Mouse (Mus musculus) kidney, adult 2 months (tissue): ENCODE measurements around the gene Chac2. TPM values are rescaled to one million over a fixed set of nuclear protein-coding genes. Genes with fewer than 3 reads are reported as not detected.

Experiments
- DNase-seq: peaks from one replicate; pipeline ENCODE4 v3.0.0; 2021
- H3K27ac ChIP-seq: fragments of 200-500 bp; 2 replicates; pipeline ENCODE4 v1.5.1; 2012; ENCODE audit warnings: low read depth, low read length, control low read depth, inconsistent platforms; ENCODE audit not compliant: insufficient read depth
- H3K27me3 ChIP-seq: fragments of 200-500 bp; replicated peaks from 2 replicates; pipeline ENCODE4 v1.6.1; 2012; ENCODE audit warnings: mild to moderate bottlenecking, moderate library complexity, low read length, inconsistent platforms; ENCODE audit not compliant: control insufficient read depth, insufficient read depth
- H3K36me3 ChIP-seq: fragments of 200-500 bp; 2 replicates; pipeline ENCODE4 v1.6.1; 2012; ENCODE audit warnings: mild to moderate bottlenecking, moderate library complexity, low read length, inconsistent platforms; ENCODE audit not compliant: control insufficient read depth, insufficient read depth
- H3K4me1 ChIP-seq: fragments of 200-500 bp; 2 replicates; pipeline ENCODE4 v1.6.1; 2011; ENCODE audit warnings: low read length; ENCODE audit not compliant: control insufficient read depth, insufficient read depth
- H3K4me3 ChIP-seq: fragments of 200-500 bp; 2 replicates; pipeline ENCODE4 v1.5.1; 2011; ENCODE audit warnings: mild to moderate bottlenecking, low read depth, low read length, control low read depth; ENCODE audit not compliant: insufficient read depth
- CTCF ChIP-seq: fragments of 200-500 bp; conservative IDR thresholded peaks from 2 replicates; pipeline ENCODE4 v1.5.1; 2011; ENCODE audit warnings: low read depth, mild to moderate bottlenecking, control low read depth, low read length, moderate library complexity, mixed read lengths; ENCODE audit not compliant: insufficient read depth, insufficient read length
- POLR2A ChIP-seq: fragments of 200-500 bp; IDR thresholded peaks from one replicate; pipeline ENCODE4 v1.6.1; 2011; ENCODE audit warnings: low read depth, low read length, control low read depth
- WGBS: fragments of 180-500 bp; shearing (Covaris S2); methylation state at CpG from one replicate; pipeline ENCODE4 v1.1.7; 2018; 5-methylcytosine and 5-hydroxymethylcytosine counted together
- polyA plus RNA-seq: library from polyadenylated mRNA; depleted of rRNA; stranded (reverse); fragments of >200 nt; gene quantifications from 2 replicates; pipeline ENCODE4 v1.2.3, GENCODE M21; 2012; rRNA removed

Gene Chac2
- polyA plus RNA-seq, 1 experiment = 9.1 TPM

GRCm38 (mm10) chr11:30943522-30943921 lies 42.6 kb downstream of the Chac2 start:
- Histone ChIP-seq H3K27ac (no peak overlapping the region), H3K27me3 (no peaks in the 10 kb centered on the region), H3K36me3 (peaks cover 14% of the 10 kb centered on the region), H3K4me1 (no peaks in the 10 kb centered on the region), H3K4me3 (no peak overlapping the region)
- no peak for DNase-seq
- 93% methylated on average over 2 of the region's 2 CpGs for WGBS
- TF ChIP-seq CTCF (no peak), POLR2A (no peak)

GRCm38 (mm10) chr11:30928498-30928897 lies 57.7 kb downstream of the Chac2 start:
- TF ChIP-seq POLR2A (no peak), CTCF (no peak)
- no peaks in the 10 kb centered on the region for H3K4me1 ChIP-seq
- H3K27me3 ChIP-seq = no peaks in the 10 kb centered on the region
- no peak for DNase-seq
- peaks cover 3% of the 10 kb centered on the region; the same call in 1 of the 2 replicates for H3K36me3 ChIP-seq
- 100% methylated on average over 1 of the region's 1 CpGs for WGBS
- no peak overlapping the region for H3K27ac ChIP-seq
- H3K4me3 ChIP-seq = no peak overlapping the region

GRCm38 (mm10) chr11:30928079-30928478 lies 58.1 kb downstream of the Chac2 start:
- Histone ChIP-seq H3K27me3 (no peaks in the 10 kb centered on the region), H3K36me3 (peaks cover 3% of the 10 kb centered on the region; the same call in 1 of the 2 replicates)
- TF ChIP-seq CTCF (no peak), POLR2A (no peak)

More at GRCm38 (mm10) chr11:30928079-30928478, 58.1 kb downstream of the Chac2 start:
- H3K4me1 ChIP-seq = no peaks in the 10 kb centered on the region
- no peak overlapping the region for H3K27ac ChIP-seq
- no peak overlapping the region for H3K4me3 ChIP-seq
- DNase-seq = no peak

Other genes with a start within 250 kb of the Chac2 start
- gene Psme4, start 214.6 kb downstream of the Chac2 start, polyA plus RNA-seq = 15.4 and 19.7 TPM in 2 replicates
- gene Gpr75, start 101.0 kb downstream of the Chac2 start, polyA plus RNA-seq = 0.06 and 0.15 TPM in 2 replicates
- 1.8 and 3.6 TPM in 2 replicates for gene Asb3, start 100.9 kb downstream of the Chac2 start, polyA plus RNA-seq
- gene Erlec1, start 32.0 kb downstream of the Chac2 start, polyA plus RNA-seq = 21.1 and 24.6 TPM in 2 replicates
- not detected in 2 replicates for gene Gm17332, start 196.1 kb upstream of the Chac2 start, polyA plus RNA-seq